Mouse (Mus musculus): Measurements from ENCODE around the gene Galnt14. TPM values are rescaled to one million over a fixed set of nuclear protein-coding genes. Genes with fewer than 3 reads are reported as not detected.
A peak's percentile ranks its signal among the peaks of the same experiment; 100 is the strongest.

The Galnt14 gene
- total and polyA plus RNA-seq, 2 experiments from 2014 or later, result 16.8 to 17.8 TPM

DNA sequence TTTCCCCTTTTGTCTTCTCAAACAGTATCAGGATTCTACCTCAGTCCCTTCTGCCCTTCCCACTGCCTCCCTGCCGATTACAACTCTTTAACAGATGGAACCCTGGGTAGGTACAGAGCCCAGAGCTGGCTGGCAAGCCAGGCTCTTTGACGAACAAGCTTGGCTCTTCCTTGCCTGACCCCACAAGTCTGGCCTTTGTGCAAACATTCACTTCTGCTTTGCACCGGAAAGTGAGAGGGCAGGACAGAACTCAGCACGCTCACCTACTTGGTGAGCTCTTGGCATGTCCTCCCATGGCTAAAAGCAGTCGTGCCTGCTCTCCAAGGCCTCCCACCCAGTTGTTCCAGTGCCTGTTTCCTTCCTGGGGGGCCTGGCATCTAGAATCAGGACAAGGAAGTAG lies 137.4 kb downstream of the Galnt14 start:
- H3K4me3 ChIP-seq (ENCODE audit: low read depth, low read length), result no peak overlapping the region
- H3K9me3 ChIP-seq (ENCODE audit: low read length), result no peaks in the 10 kb centered on the region
- TF ChIP-seq CTCF (IDR thresholded peaks at IDR 0.05; ENCODE audit: low read depth), result no peak
- no peak overlapping the region for H3K9ac ChIP-seq
- no peaks in the 10 kb centered on the region for H3K4me1 ChIP-seq (ENCODE audit: insufficient read depth)
- H3K27me3 ChIP-seq (ENCODE audit: insufficient read depth, low read length), result no peaks in the 10 kb centered on the region
- no peaks in the 10 kb centered on the region for H3K36me3 ChIP-seq (ENCODE audit: insufficient read depth)
- H3K27ac ChIP-seq (ENCODE audit: low read depth, low read length), result no peak overlapping the region
- H3K4me2 ChIP-seq (ENCODE audit: low read depth), result no peak overlapping the region
- no peak for DNase-seq
- ATAC-seq, result no peak
- 63% methylated on average over 5 of the region's 5 CpGs for WGBS

DNA sequence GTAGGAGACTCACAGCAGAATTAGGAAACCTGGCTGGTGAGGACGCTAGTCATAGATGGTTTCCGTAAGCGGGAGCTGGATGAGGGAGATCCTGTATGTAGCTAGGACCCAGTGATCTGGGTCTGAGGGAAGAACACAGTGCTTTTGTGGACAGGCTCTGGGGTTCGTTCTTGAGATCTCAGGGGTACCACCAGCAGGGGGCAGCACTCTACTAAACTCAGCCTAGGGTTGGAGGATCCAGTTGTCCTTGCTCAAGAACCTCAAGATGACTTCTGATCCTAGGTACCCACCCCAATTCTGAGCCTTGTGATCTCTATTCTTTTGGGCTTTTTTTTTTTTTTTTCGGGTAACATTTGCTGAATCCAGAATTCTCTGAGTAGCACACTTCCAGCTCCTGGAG lies 137.8 kb downstream of the Galnt14 start:
- Histone ChIP-seq H3K9ac (no peak overlapping the region), H3K27ac (ENCODE audit: low read depth, low read length) (no peak overlapping the region), H3K9me3 (ENCODE audit: low read length) (no peaks in the 10 kb centered on the region), H3K27me3 (ENCODE audit: insufficient read depth, low read length) (no peaks in the 10 kb centered on the region), H3K4me1 (ENCODE audit: insufficient read depth) (no peaks in the 10 kb centered on the region), H3K4me2 (ENCODE audit: low read depth) (no peak overlapping the region), H3K36me3 (ENCODE audit: insufficient read depth) (no peaks in the 10 kb centered on the region), H3K4me3 (ENCODE audit: low read depth, low read length) (no peak overlapping the region)
- 82% methylated on average over 5 of the region's 5 CpGs for WGBS
- peak; percentile 33 for TF ChIP-seq CTCF (IDR thresholded peaks at IDR 0.05; ENCODE audit: low read depth)
- no peak for ATAC-seq
- no peak for DNase-seq

GRCm38 (mm10) chr17:73571961-73572360 lies 138.3 kb downstream of the Galnt14 start:
- no peak overlapping the region for H3K27ac ChIP-seq (ENCODE audit: low read depth, low read length)
- DNase-seq (no peak), ATAC-seq (no peak)
- H3K36me3 ChIP-seq (ENCODE audit: insufficient read depth), result no peaks in the 10 kb centered on the region
- no peak for TF ChIP-seq CTCF (IDR thresholded peaks at IDR 0.05; ENCODE audit: low read depth)
- no peaks in the 10 kb centered on the region for H3K27me3 ChIP-seq (ENCODE audit: insufficient read depth, low read length)
- H3K4me2 ChIP-seq (ENCODE audit: low read depth), result no peak overlapping the region
- H3K9ac ChIP-seq, result no peak overlapping the region
- 66% methylated on average over 4 of the region's 4 CpGs for WGBS
- no peaks in the 10 kb centered on the region for H3K9me3 ChIP-seq (ENCODE audit: low read length)
- no peaks in the 10 kb centered on the region for H3K4me1 ChIP-seq (ENCODE audit: insufficient read depth)
- H3K4me3 ChIP-seq (ENCODE audit: low read depth, low read length), result no peak overlapping the region

DNA sequence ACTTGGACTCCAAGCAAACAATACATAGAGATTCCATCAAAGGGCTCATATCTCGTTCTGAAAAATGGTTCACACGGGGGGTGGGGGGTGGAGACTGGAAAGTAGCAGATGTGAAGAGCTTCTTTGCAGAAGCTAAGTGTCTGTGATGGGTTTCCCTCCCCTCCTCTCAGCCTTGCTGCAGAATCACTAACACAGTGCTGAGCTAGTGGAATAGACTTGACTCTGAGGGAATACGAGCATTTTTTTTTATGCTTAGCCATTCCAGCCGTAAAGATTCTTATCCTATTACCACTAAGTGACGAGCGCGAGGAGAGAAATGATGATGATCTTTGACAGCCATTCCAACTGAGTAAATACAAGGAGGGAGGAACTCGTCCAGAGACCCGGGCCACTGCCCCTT lies 142.0 kb downstream of the Galnt14 start:
- Histone ChIP-seq H3K27ac (ENCODE audit: low read depth, low read length) (no peak overlapping the region), H3K36me3 (ENCODE audit: insufficient read depth) (no peaks in the 10 kb centered on the region), H3K9me3 (ENCODE audit: low read length) (no peaks in the 10 kb centered on the region), H3K9ac (no peak overlapping the region), H3K4me3 (ENCODE audit: low read depth, low read length) (no peak overlapping the region), H3K4me2 (ENCODE audit: low read depth) (no peak overlapping the region), H3K27me3 (ENCODE audit: insufficient read depth, low read length) (no peaks in the 10 kb centered on the region), H3K4me1 (ENCODE audit: insufficient read depth) (no peaks in the 10 kb centered on the region)
- WGBS, result 65% methylated on average over 9 of the region's 9 CpGs
- TF ChIP-seq CTCF (IDR thresholded peaks at IDR 0.05; ENCODE audit: low read depth), result no peak
- DNase-seq (no peak), ATAC-seq (0 out of 2 replicates have a peak, but pooled peaks have one; percentile 27)

GRCm38 (mm10) chr17:73561149-73561548 lies 149.1 kb downstream of the Galnt14 start:
- H3K4me3 ChIP-seq (ENCODE audit: low read depth, low read length), result no peak overlapping the region
- ATAC-seq, result no peak
- H3K4me1 ChIP-seq (ENCODE audit: insufficient read depth), result no peaks in the 10 kb centered on the region
- WGBS, result 65% methylated on average over 3 of the region's 3 CpGs
- H3K9me3 ChIP-seq (ENCODE audit: low read length), result no peaks in the 10 kb centered on the region
- no peak overlapping the region for H3K4me2 ChIP-seq (ENCODE audit: low read depth)
- no peaks in the 10 kb centered on the region for H3K36me3 ChIP-seq (ENCODE audit: insufficient read depth)
- no peak overlapping the region for H3K27ac ChIP-seq (ENCODE audit: low read depth, low read length)
- no peak for DNase-seq
- no peak for TF ChIP-seq CTCF (IDR thresholded peaks at IDR 0.05; ENCODE audit: low read depth)
- no peaks in the 10 kb centered on the region for H3K27me3 ChIP-seq (ENCODE audit: insufficient read depth, low read length)
- H3K9ac ChIP-seq, result no peak overlapping the region

DNA sequence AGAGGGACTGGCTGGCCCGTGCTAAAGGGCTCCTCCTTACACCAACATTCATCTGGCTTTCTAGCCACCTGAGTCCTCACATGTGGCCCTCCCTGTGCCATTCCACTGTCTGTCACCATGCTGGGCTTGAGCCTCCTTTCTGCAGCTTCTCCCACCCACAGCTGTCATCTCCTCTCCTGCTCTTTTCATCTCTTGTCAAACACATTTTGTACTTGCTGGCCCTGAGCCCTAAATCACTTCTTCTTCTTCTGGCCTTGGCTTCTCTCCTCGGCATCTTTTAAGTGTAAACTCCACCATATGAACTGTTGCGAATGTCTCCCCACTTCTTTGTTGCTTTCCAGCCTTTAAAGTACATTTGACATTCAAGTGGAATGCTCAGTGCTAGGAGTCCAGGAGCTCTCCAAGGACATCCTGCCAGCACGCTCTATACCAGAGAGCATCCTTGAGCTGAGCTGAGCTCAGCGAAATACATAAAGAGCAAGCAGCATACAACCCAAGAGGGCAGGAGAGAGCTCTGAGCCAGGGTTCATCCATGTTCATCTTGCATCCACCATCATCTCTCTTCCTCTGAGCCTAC lies 150.0 kb downstream of the Galnt14 start:
- no peaks in the 10 kb centered on the region for H3K27me3 ChIP-seq (ENCODE audit: insufficient read depth, low read length)
- H3K4me2 ChIP-seq (ENCODE audit: low read depth), result no peak overlapping the region
- no peak overlapping the region for H3K4me3 ChIP-seq (ENCODE audit: low read depth, low read length)
- no peak overlapping the region for H3K9ac ChIP-seq
- WGBS, result 65% methylated on average over 5 of the region's 5 CpGs
- H3K9me3 ChIP-seq (ENCODE audit: low read length), result no peaks in the 10 kb centered on the region
- H3K27ac ChIP-seq (ENCODE audit: low read depth, low read length), result 0 out of 2 replicates have a peak overlapping the region, but pooled peaks have one; percentile 21
- H3K4me1 ChIP-seq (ENCODE audit: insufficient read depth), result no peaks in the 10 kb centered on the region
- peak; percentile 81 for ATAC-seq
- peak; percentile 75 for DNase-seq
- no peaks in the 10 kb centered on the region for H3K36me3 ChIP-seq (ENCODE audit: insufficient read depth)
- TF ChIP-seq CTCF (IDR thresholded peaks at IDR 0.05; ENCODE audit: low read depth), result no peak

GRCm38 (mm10) chr17:73559498-73559897 lies 150.8 kb downstream of the Galnt14 start:
- H3K27ac ChIP-seq (ENCODE audit: low read depth, low read length), result no peak overlapping the region
- TF ChIP-seq CTCF (IDR thresholded peaks at IDR 0.05; ENCODE audit: low read depth), result no peak
- no peak for ATAC-seq
- no peaks in the 10 kb centered on the region for H3K9me3 ChIP-seq (ENCODE audit: low read length)
- H3K4me3 ChIP-seq (ENCODE audit: low read depth, low read length), result no peak overlapping the region
- no peaks in the 10 kb centered on the region for H3K36me3 ChIP-seq (ENCODE audit: insufficient read depth)
- H3K4me2 ChIP-seq (ENCODE audit: low read depth), result no peak overlapping the region
- no peaks in the 10 kb centered on the region for H3K4me1 ChIP-seq (ENCODE audit: insufficient read depth)
- WGBS, result 62% methylated on average over 4 of the region's 4 CpGs
- no peak overlapping the region for H3K9ac ChIP-seq
- no peak for DNase-seq
- no peaks in the 10 kb centered on the region for H3K27me3 ChIP-seq (ENCODE audit: insufficient read depth, low read length)

Data from forebrain, postnatal 0 days (tissue).